Mouse (Mus musculus) heart, adult 2 months (tissue): ENCODE measurements around the gene Apon. TPM values are rescaled to one million over a fixed set of nuclear protein-coding genes. Genes with fewer than 3 reads are reported as not detected.
A peak's percentile ranks its signal among the peaks of the same experiment; 100 is the strongest.

Experiments
- DNase-seq, 2 experiments: peaks; one replicate each; pipeline ENCODE4 v3.0.0; 2021
- H3K27ac ChIP-seq: fragments of 200-600 bp; 2 replicates; pipeline ENCODE4 v1.8.1; 2022
- H3K27me3 ChIP-seq: fragments of 200-500 bp; 2 replicates; pipeline ENCODE4 v1.6.1; 2012; ENCODE audit warnings: mild to moderate bottlenecking, low read length, inconsistent platforms, mixed read lengths; ENCODE audit not compliant: control insufficient read depth, insufficient read depth
- H3K36me3 ChIP-seq: fragments of 200-500 bp; 2 replicates; pipeline ENCODE4 v1.6.1; 2012; ENCODE audit warnings: low read length, inconsistent platforms; ENCODE audit not compliant: control insufficient read depth, insufficient read depth
- H3K4me1 ChIP-seq: fragments of 200-500 bp; 2 replicates; pipeline ENCODE4 v1.6.1; 2011; ENCODE audit warnings: low read length; ENCODE audit not compliant: control insufficient read depth, insufficient read depth
- H3K4me3 ChIP-seq: fragments of 200-600 bp; 2 replicates; pipeline ENCODE4 v1.8.1; 2022
- H3K79me2 ChIP-seq: fragments of 200-500 bp; replicated peaks from 2 replicates; pipeline ENCODE4 v1.6.1; 2012; ENCODE audit warnings: mild to moderate bottlenecking, inconsistent platforms, low read length, moderate library complexity, mixed read lengths; ENCODE audit not compliant: control insufficient read depth, insufficient read depth
- H3K9ac ChIP-seq: fragments of 200-500 bp; 2 replicates; pipeline ENCODE4 v1.6.1; 2012; ENCODE audit warnings: low read depth, mild to moderate bottlenecking, control low read depth, inconsistent platforms, low read length, mixed read lengths
- CTCF ChIP-seq: fragments of 200-600 bp; IDR thresholded peaks from 2 replicates; pipeline ENCODE4 v1.8.1; 2022; ENCODE audit warnings: antibody characterized with exemption, mild to moderate bottlenecking, moderate library complexity
- EP300 ChIP-seq: fragments of 200-500 bp; IDR thresholded peaks from 2 replicates; pipeline ENCODE4 v1.6.1; 2011; ENCODE audit warnings: low read depth, low read length, control low read depth; ENCODE audit not compliant: insufficient read depth
- POLR2A ChIP-seq: fragments of 200-500 bp; IDR thresholded peaks from 2 replicates; pipeline ENCODE4 v1.6.1; 2011; ENCODE audit warnings: mild to moderate bottlenecking, low read depth, low read length, control low read depth; ENCODE audit not compliant: insufficient read depth
- WGBS: fragments of 180-500 bp; shearing (Covaris S2); methylation state at CpG from one replicate; pipeline ENCODE4 v1.1.7; 2018; 5-methylcytosine and 5-hydroxymethylcytosine counted together
- intact Hi-C: fragments of 180-260 bp; cut with DNase I; formaldehyde crosslinking; loops from one replicate; pipeline ENCODE4 v1.15.1; 2025
- polyA plus RNA-seq: library from polyadenylated mRNA; depleted of rRNA; stranded (reverse); fragments of >200 nt; gene quantifications from 2 replicates; pipeline ENCODE4 v1.2.3, GENCODE M21; 2012
- total RNA-seq, 2 experiments: library from RNA; stranded (reverse); gene quantifications; 2 replicates each; pipeline ENCODE4 v1.2.3; 2021

Apon gene
- total and polyA plus RNA-seq, 3 experiments: not detected

GRCm38 (mm10) chr10:128263393-128264310 lies 9.8 kb downstream of the Apon start:
- Histone ChIP-seq H3K4me3 (no peak overlapping the region), H3K27me3 (no peaks in the 10 kb centered on the region), H3K79me2 (no peaks in the 10 kb centered on the region), H3K4me1 (no peaks in the 10 kb centered on the region), H3K9ac (no peak overlapping the region), H3K27ac (no peak overlapping the region), H3K36me3 (no peaks in the 10 kb centered on the region)
- intact Hi-C loops: no loop called here
- TF ChIP-seq POLR2A (no peak), EP300 (no peak), CTCF (no peak)
- 73% methylated on average over 6 of the region's 6 CpGs for WGBS
- DNase-seq: no peak

- Histone ChIP-seq H3K27me3 (no peaks in the 10 kb centered on the region), H3K36me3 (peaks cover 5% of the 10 kb centered on the region; the same call in 1 of the 2 replicates), H3K4me1 (peaks cover 5% of the 10 kb centered on the region), H3K27ac (peak within 1 kb of the TSS; percentile 83), H3K9ac (no peak within 1 kb of the TSS), H3K79me2 (no peaks in the 10 kb centered on the region; the same call in 1 of the 2 replicates), H3K4me3 (no peak within 1 kb of the TSS)
- intact Hi-C loops: loop anchor here (2.0 kb wide), 2 partner anchors 22 to 34 kb away; no protein-coding TSS in a partner anchor
- 80% methylated on average over 6 of the region's 6 CpGs for WGBS
- TF ChIP-seq CTCF (no peak), POLR2A (no peak), EP300 (no peak)
- DNase-seq: no peak
Measured at GRCm38 (mm10) chr10:128268371-128268770, 14.5 kb downstream of the Apon start, which contains the start of gene Apof. Apof (plus strand) TSS chr10:128268671.

GRCm38 (mm10) chr10:128269206-128269910 lies 15.5 kb downstream of the Apon start:
- Histone ChIP-seq H3K79me2 (no peaks in the 10 kb centered on the region; the same call in 1 of the 2 replicates), H3K4me1 (peaks cover 5% of the 10 kb centered on the region), H3K9ac (no peak overlapping the region), H3K27me3 (no peaks in the 10 kb centered on the region), H3K27ac (peak overlapping the region; percentile 83), H3K4me3 (peak overlapping the region; percentile 88; the same call in 1 of the 2 replicates), H3K36me3 (peaks cover 5% of the 10 kb centered on the region; the same call in 1 of the 2 replicates)
- no peak for TF ChIP-seq EP300
- TF ChIP-seq POLR2A: no peak
- no peak for TF ChIP-seq CTCF
- intact Hi-C loops: loop anchor here (2.0 kb wide), 2 partner anchors 23 to 35 kb away; no protein-coding TSS in a partner anchor
- 91% methylated on average over 16 of the region's 16 CpGs for WGBS
- no peak for DNase-seq

DNA sequence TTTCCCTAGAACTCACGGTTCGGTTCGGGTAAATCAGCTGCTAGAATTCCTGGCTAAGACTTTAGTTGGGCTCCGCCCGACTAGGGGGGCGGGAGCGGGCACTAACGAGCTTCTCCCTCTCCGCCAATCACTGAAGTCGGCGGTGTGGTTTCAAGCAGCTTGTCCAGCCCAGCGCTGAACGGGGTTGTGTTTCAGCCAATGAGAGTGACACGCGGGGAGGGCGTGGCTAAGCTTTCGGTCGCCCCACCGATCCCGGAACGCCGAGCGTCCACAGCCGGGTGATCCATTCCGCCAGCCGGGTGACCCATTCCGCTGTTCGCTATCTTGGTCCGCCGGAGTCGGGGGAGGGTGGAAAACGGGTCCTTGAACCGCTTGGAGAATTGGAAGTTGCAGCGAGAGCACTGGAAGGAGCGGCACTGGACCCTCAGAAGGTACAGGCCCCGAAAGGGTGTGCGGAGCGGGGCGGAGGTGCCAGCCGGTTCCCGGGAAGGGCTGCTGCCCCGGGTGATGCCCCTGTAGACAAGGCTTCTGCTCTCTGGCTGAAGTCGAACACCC lies 16.5 kb downstream of the Apon start, which contains the start of gene Stat2:
Gene Stat2 (plus strand): TSS at position 273 of the 555 bp plus-strand sequence.
- under 1% methylated on average over 43 of the region's 43 CpGs for WGBS
- H3K27ac ChIP-seq: peak within 1 kb of the TSS; percentile 83
- H3K4me3 ChIP-seq: peak within 1 kb of the TSS; percentile 88
- DNase-seq: peak; percentile 95 to 98
- no peaks in the 10 kb centered on the region for H3K27me3 ChIP-seq
- TF ChIP-seq EP300 (no peak), POLR2A (peak; percentile 95), CTCF (no peak)
- H3K36me3 ChIP-seq: peaks cover 5% of the 10 kb centered on the region; the same call in 1 of the 2 replicates
- no peaks in the 10 kb centered on the region; the same call in 1 of the 2 replicates for H3K79me2 ChIP-seq
- H3K9ac ChIP-seq: peak within 1 kb of the TSS; percentile 90
- peaks cover 5% of the 10 kb centered on the region for H3K4me1 ChIP-seq
- intact Hi-C loops: no loop called here

DNA sequence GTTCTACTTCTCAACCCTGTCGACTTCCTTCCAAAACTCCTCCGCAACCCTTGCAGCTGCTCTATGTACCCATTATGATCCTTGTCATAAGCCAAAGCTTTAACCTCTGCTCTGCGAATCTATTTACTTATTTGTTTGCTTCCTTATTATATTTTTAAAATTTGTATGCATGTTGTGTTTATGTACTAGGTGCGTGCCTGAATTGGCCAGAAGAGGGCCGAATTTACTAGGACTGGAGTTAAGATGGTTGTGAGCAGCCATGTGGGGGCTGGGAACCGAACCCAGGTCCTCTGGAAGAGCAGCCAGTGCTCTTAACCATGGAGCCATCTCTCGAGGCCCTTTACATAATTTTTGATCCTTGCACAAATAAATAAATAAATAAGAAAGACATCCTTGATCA lies 17.0 kb downstream of the Apon start:
- Histone ChIP-seq H3K27ac (peak overlapping the region; percentile 73), H3K36me3 (peaks cover 5% of the 10 kb centered on the region; the same call in 1 of the 2 replicates), H3K9ac (peak overlapping the region; percentile 90), H3K27me3 (no peaks in the 10 kb centered on the region), H3K79me2 (no peaks in the 10 kb centered on the region; the same call in 1 of the 2 replicates), H3K4me3 (peak overlapping the region; percentile 88), H3K4me1 (peaks cover 5% of the 10 kb centered on the region)
- intact Hi-C loops: no loop called here
- WGBS: 29% methylated on average over 7 of the region's 7 CpGs
- TF ChIP-seq CTCF (peak; percentile 31), EP300 (no peak)
- DNase-seq: no peak
